Mouse (Mus musculus) embryonic facial prominence, embryonic 14.5 days (tissue): ENCODE data around the gene Fbxl13. TPM values are rescaled to one million over a fixed set of nuclear protein-coding genes. Genes with fewer than 3 reads are reported as not detected.

Experiments
- ATAC-seq: fragments of 200-750 bp; cut with Nextera tagmentation; 2 replicates; pipeline ENCODE4 v1.8.0; 2017; ENCODE audit warnings: low read depth, moderate number of reproducible peaks, moderate TSS enrichment
- DNase-seq: peaks from one replicate; pipeline ENCODE4 v3.0.0-alpha.2; 2015; ENCODE audit warnings: low spot score
- H3K27ac ChIP-seq: fragments of 300-500 bp; sonication (generic); replicated peaks from 2 replicates; pipeline ENCODE4 v1.5.1; 2014; ENCODE audit warnings: low read depth, mild to moderate bottlenecking, low read length, moderate library complexity
- H3K27me3 ChIP-seq: fragments of 300-500 bp; sonication (generic); replicated peaks from 2 replicates; pipeline ENCODE4 v1.6.1; 2014; ENCODE audit warnings: low read length; ENCODE audit not compliant: control insufficient read depth, insufficient read depth
- H3K36me3 ChIP-seq: fragments of 300-500 bp; sonication (generic); 2 replicates; pipeline ENCODE4 v1.6.1; 2014; ENCODE audit warnings: low read length, mixed read lengths; ENCODE audit not compliant: control insufficient read depth, insufficient read depth
- H3K4me1 ChIP-seq: fragments of 300-500 bp; sonication (generic); 2 replicates; pipeline ENCODE4 v1.6.1; 2014; ENCODE audit warnings: antibody characterized with exemption, low read length; ENCODE audit not compliant: control insufficient read depth, insufficient read depth
- H3K4me2 ChIP-seq: fragments of 300-500 bp; sonication (generic); 2 replicates; pipeline ENCODE4 v1.6.1; 2014; ENCODE audit warnings: low read depth, mild to moderate bottlenecking, low read length, moderate library complexity, mixed read lengths
- H3K4me3 ChIP-seq: fragments of 300-500 bp; sonication (generic); 2 replicates; pipeline ENCODE4 v1.5.1; 2014; ENCODE audit warnings: low read depth, mild to moderate bottlenecking, low read length
- H3K9ac ChIP-seq: fragments of 300-500 bp; sonication (generic); 2 replicates; pipeline ENCODE4 v1.6.1; 2014; ENCODE audit warnings: low read depth, mild to moderate bottlenecking, low read length, moderate library complexity, mixed read lengths
- H3K9me3 ChIP-seq: fragments of 300-500 bp; sonication (generic); 2 replicates; pipeline ENCODE4 v1.6.1; 2016; ENCODE audit warnings: low read length; ENCODE audit not compliant: control insufficient read depth
- WGBS: fragments of 180-500 bp; shearing (Covaris S2); extraction: QIAGEN DNeasy Blood & Tissue Kit; methylation state at CpG from one replicate; pipeline ENCODE4 v1.1.7; 2014; 5-methylcytosine and 5-hydroxymethylcytosine counted together
- polyA plus RNA-seq: library from polyadenylated mRNA; unstranded; fragments of >200 nt; fragmentation: Nextera tagmentation; extraction: Ambion mirVana; gene quantifications from 2 replicates; pipeline ENCODE4 v1.2.1, GENCODE M21; 2014

Fbxl13 gene
- polyA plus RNA-seq, 1 experiment from 2014 or later: 0.46 TPM

DNA sequence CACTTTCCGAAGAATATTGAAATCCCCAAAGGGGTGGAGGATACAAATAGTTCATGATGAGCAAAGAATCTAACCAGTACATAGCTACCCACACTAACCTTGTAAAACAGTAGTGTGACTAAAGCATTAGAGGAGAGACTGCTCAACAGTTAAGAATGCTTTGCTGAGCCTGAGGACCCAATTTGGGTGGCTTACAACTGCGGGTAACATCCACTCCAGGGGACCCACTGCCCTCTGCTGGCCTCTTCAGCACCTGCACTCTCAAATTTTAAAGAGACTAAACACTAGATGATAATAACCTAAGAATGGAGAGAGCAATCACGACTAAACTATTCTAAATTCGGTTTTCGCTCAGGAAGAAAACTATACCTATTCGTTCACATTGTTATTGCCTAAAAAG lies 58.7 kb downstream of the Fbxl13 start:
- no peak for ATAC-seq
- Histone ChIP-seq H3K4me1 (no peaks in the 10 kb centered on the region), H3K9ac (no peak overlapping the region), H3K27me3 (no peaks in the 10 kb centered on the region), H3K9me3 (no peaks in the 10 kb centered on the region), H3K27ac (no peak overlapping the region), H3K36me3 (no peaks in the 10 kb centered on the region), H3K4me2 (no peak overlapping the region), H3K4me3 (no peak overlapping the region)
- peak; percentile 45 for DNase-seq
- 53% methylated on average over 6 of the region's 6 CpGs for WGBS

DNA sequence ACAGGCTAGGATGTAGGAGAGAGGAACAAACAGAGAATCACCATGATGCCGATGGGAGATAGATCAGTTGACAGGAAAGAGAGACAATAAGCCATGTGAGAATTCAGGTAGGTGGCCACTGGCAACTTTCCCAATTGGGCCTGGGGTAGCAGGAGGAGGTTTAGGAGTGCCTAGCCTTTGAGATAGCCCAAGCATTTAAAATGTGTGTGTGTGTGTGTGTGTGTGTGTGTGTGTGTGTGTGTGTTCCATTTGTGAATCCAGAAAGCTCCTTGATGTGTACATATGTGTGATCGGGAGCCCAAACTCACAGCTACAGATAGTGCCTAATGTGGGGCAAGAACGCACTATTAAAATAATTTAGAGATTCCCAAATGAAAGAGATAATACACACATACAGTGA lies 67.3 kb downstream of the Fbxl13 start:
- WGBS: 92% methylated on average over 3 of the region's 3 CpGs
- DNase-seq (no peak), ATAC-seq (no peak)
- H3K36me3 ChIP-seq: peaks cover 33% of the 10 kb centered on the region
- H3K9me3 ChIP-seq: no peaks in the 10 kb centered on the region
- no peak overlapping the region for H3K9ac ChIP-seq
- H3K27me3 ChIP-seq: no peaks in the 10 kb centered on the region
- no peak overlapping the region for H3K4me3 ChIP-seq
- H3K4me2 ChIP-seq: no peak overlapping the region
- H3K27ac ChIP-seq: no peak overlapping the region
- H3K4me1 ChIP-seq: no peaks in the 10 kb centered on the region

DNA sequence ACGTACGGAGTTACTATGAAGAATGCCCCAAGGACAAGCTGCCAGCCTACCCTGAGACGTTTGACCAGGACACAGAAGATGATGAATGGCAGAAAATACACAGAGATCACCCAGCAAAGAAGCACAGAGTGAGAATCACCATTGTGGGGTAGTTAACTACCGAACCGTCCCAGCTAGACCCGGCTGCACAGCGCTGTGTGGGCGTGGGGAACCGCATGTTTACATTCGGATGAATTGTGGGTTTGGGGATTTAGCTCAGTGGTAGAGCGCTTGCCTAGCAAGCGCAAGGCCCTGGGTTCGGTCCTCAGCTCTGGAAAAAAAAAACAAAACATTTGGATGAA lies 70.3 kb downstream of the Fbxl13 start:
- ATAC-seq: no peak
- no peak overlapping the region for H3K9ac ChIP-seq
- no peaks in the 10 kb centered on the region for H3K4me1 ChIP-seq
- H3K4me3 ChIP-seq: no peak overlapping the region
- no peak for DNase-seq
- no peak overlapping the region for H3K27ac ChIP-seq
- no peaks in the 10 kb centered on the region for H3K9me3 ChIP-seq
- H3K36me3 ChIP-seq: peaks cover 54% of the 10 kb centered on the region
- WGBS: 77% methylated on average over 13 of the region's 13 CpGs
- no peak overlapping the region for H3K4me2 ChIP-seq
- H3K27me3 ChIP-seq: no peaks in the 10 kb centered on the region

DNA sequence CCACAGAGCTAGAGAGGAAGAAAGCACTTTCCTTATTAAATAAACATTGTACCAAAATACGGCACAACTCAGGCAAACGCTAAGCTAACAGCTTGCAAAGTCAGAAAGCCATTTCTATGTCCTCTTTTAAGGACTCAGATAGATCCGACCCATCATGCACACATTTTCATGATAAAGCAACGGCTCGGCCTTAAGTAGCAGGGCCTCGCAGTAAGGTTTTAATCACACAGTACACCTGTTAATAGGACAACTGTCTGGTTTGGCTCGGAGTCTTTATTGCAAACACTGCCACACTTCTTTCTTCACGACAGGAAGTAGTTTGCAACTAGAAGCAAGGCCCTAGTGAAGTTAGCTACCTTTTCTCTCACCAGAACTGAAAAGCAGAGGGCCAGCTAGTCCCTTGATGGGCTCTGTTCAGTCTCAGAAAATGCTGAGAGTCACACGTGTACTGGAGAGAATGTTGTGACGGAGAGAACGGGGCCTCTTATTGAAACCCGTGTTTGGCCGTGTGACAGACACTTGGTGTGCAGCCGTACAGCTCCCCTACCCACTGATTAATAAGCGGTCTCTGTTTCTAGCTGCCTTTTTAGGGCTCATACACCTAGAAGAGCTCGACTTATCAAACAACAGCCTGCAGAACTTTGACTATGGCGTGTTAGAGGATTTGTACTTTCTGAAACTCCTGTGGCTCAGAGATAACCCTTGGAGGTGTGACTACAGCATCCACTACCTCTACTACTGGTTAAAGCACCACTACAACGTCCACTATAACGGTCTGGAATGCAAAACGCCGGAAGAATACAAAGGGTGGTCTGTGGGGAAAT lies 70.8 kb downstream of the Fbxl13 start:
- Histone ChIP-seq H3K27me3 (no peaks in the 10 kb centered on the region), H3K36me3 (peaks cover 60% of the 10 kb centered on the region), H3K4me3 (no peak overlapping the region), H3K9me3 (no peaks in the 10 kb centered on the region), H3K4me1 (no peaks in the 10 kb centered on the region), H3K9ac (no peak overlapping the region), H3K4me2 (no peak overlapping the region), H3K27ac (no peak overlapping the region)
- DNase-seq (no peak), ATAC-seq (no peak)
- 67% methylated on average over 21 of the region's 21 CpGs for WGBS

DNA sequence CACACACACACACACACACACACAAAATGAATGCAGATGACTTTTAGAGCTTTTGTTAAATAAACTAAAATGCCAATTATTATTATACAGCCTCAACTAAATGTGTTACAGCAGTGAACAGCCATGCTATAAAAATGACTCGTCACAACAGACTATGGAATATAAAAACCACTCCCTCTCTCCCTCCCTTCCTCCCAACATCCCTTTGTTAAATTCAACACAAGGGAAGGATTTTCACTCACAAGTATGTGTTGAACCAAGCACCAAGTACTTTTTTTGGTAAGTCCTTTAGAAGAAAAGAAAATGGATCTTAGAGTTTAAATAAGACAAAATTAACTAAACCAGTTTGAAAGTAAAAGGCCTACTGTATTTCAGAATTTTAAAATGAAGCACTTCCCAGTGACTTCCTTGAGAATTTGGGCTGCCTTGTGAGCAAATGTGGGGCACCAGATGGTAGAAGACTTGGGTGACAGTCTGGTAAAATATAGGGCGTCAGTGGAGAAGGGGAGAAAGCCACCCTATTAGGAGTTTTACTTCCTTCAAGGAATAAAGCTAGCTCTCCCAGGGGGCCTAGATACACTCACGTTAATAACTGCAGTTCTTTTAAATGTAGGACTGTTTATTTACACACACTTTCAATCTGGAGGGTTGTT lies 72.5 kb downstream of the Fbxl13 start:
- H3K4me2 ChIP-seq: no peak overlapping the region
- H3K27ac ChIP-seq: no peak overlapping the region
- H3K4me1 ChIP-seq: 0 out of 2 replicates have a peak, but pooled peaks cover under 1% of the 10 kb centered on the region
- 72% methylated on average over 3 of the region's 3 CpGs for WGBS
- H3K9ac ChIP-seq: no peak overlapping the region
- no peak overlapping the region for H3K4me3 ChIP-seq
- no peaks in the 10 kb centered on the region for H3K9me3 ChIP-seq
- peaks cover 64% of the 10 kb centered on the region for H3K36me3 ChIP-seq
- H3K27me3 ChIP-seq: no peaks in the 10 kb centered on the region
- no peak for ATAC-seq
- DNase-seq: no peak

DNA sequence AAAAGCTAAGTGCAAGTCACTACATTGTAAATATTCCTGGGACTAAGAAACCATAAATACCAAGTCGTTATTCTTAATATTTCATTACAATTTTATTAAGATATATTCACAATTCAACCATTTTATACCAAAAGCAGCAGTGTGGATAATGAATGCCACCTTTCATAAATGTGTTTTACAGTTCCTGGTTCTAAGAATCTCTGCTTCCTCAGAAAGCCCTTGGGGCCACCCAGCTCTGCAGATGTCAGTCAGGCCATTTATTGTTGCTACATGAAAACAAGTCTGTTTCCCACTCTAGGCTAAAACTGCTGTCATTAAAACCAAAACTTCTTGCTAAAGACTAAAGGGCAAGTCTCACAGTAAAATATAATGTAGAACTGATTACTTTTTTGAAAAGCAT lies 77.7 kb downstream of the Fbxl13 start:
- H3K27me3 ChIP-seq: no peaks in the 10 kb centered on the region
- peaks cover 39% of the 10 kb centered on the region for H3K36me3 ChIP-seq
- DNase-seq (no peak), ATAC-seq (no peak)
- no peak overlapping the region for H3K4me2 ChIP-seq
- no peak overlapping the region for H3K9ac ChIP-seq
- H3K9me3 ChIP-seq: no peaks in the 10 kb centered on the region
- H3K27ac ChIP-seq: peak overlapping the region; percentile 23; the same call in 1 of the 2 replicates
- H3K4me1 ChIP-seq: peaks cover 16% of the 10 kb centered on the region
- WGBS: 60% methylated on average over 1 of the region's 1 CpGs
- H3K4me3 ChIP-seq: no peak overlapping the region

DNA sequence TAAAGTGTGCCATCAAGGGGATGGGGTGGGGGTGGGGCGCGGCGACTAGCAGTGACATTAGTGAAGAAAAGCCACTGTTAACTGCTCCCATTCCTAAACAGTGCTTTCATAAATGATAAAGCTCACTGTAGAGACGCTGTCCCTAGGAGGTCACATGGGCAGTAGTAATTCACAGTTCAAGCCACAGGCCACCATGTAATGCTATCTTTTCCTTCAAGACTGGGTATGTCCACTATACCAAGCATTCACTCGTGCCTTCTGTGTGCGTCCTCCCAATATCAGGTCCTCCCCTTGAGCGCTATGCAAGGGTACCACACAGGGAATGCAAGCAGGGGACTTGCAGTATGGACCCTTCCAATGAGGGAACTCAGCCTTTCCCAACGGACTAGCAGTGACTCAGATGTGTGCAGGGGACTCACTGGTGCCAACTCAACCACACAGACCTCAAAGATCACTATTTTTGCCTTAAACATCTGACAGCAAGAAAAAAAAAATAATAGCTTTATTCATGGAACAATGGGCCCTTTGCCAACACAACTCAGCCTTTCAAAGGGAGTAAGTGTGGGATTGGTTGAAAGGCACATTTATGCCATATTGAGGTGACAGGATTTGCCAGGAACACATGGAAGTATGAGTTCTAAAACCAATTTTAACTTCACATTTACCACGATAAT lies 79.9 kb downstream of the Fbxl13 start:
- peaks cover 16% of the 10 kb centered on the region for H3K4me1 ChIP-seq
- DNase-seq (peak; percentile 67), ATAC-seq (no peak; the same call in 1 of the 2 replicates)
- 77% methylated on average over 9 of the region's 9 CpGs for WGBS
- H3K4me3 ChIP-seq: no peak overlapping the region
- H3K27ac ChIP-seq: peak overlapping the region; percentile 52
- peaks cover 45% of the 10 kb centered on the region for H3K36me3 ChIP-seq
- no peak overlapping the region for H3K4me2 ChIP-seq
- no peak overlapping the region for H3K9ac ChIP-seq
- H3K9me3 ChIP-seq: no peaks in the 10 kb centered on the region
- H3K27me3 ChIP-seq: no peaks in the 10 kb centered on the region

DNA sequence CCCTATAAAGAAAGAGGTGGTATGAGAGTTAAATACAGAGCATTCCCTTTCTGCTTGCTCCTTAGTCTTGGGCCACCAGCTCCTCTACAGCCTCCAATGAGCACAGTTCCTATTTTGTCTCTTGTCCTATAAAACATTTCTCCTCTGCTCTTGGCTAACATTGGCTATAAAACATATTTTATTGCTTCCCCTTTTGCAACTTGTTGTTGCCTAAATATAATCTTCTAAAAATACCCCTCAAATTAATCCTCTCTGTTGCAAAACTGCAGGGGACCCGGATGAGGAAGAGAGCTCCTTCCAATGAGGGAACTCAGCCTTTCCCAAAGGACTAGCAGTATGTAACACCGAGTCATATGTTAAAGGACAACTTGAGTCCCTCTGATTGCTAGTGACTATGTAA lies 81.5 kb downstream of the Fbxl13 start:
- 61% methylated on average over 2 of the region's 2 CpGs for WGBS
- DNase-seq: no peak
- H3K4me2 ChIP-seq: no peak overlapping the region
- no peak overlapping the region for H3K4me3 ChIP-seq
- H3K9ac ChIP-seq: no peak overlapping the region
- H3K4me1 ChIP-seq: peaks cover 16% of the 10 kb centered on the region
- H3K36me3 ChIP-seq: peaks cover 39% of the 10 kb centered on the region
- no peak for ATAC-seq
- no peaks in the 10 kb centered on the region for H3K27me3 ChIP-seq
- no peaks in the 10 kb centered on the region for H3K9me3 ChIP-seq
- H3K27ac ChIP-seq: no peak overlapping the region
